Mouse (Mus musculus): ENCODE results near the gene Trim2. TPM values are rescaled to one million over a fixed set of nuclear protein-coding genes. Genes with fewer than 3 reads are reported as not detected.
A peak's percentile ranks its signal among the peaks of the same experiment; 100 is the strongest.

Trim2 gene
- total and polyA plus RNA-seq, 3 experiments: 2.4 to 3.3 (median 2.5) TPM

DNA sequence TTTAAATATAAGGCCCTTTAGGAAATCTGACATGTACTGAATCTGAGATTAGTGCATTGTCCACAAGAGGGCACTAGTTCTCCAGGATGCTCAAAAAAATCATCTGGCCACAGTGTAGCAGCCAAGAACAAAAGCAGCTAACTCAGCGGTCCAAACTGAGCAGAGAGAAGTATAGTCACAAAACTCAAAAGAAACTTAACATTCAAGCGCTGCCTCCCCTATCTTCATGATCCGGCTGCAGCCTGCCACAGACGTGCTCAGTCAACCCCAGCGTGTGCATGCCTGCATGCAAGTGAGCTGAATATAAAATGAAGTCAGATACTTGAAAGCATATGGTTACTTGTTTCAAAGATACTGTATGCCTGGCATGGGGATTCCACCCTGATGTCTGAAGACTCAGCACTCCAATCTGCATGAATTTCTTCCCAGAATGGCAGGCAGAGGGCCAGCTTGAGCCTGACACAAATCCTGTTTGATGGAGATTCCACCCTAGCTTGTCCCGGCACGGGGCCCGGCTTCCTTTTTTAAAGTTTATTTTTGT is 8.0 kb upstream of the Trim2 start:
- dilution Hi-C loops (cut with MboI; ENCODE audit: extremely low pct_ligation_motif_present, extremely low pct_unique_long_range_greater_than_20kb, low sequenced_read_pairs): no loop called here
- peaks cover 0 to 4% of the 10 kb centered on the region in 2 experiments for H3K36me3 ChIP-seq (replicated peaks in 1 of 2; ENCODE audit: control insufficient read depth in 1 of 2, insufficient read depth in 1 of 2, low read length in 1 of 2)
- no peak overlapping the region for H3K4me3 ChIP-seq (replicated peaks in 1 of 3; ENCODE audit: low read depth in 2 of 3, low read length in 2 of 3, poor library complexity in 1 of 3)
- no peaks in the 10 kb centered on the region for H3K9me3 ChIP-seq (replicated peaks; ENCODE audit: low read length)
- H3K27me3 ChIP-seq (replicated peaks): no peaks in the 10 kb centered on the region
- DNase-seq (ENCODE audit: extremely low read depth): peak; percentile 88
- H3K4me1 ChIP-seq (ENCODE audit: control insufficient read depth in 1 of 2, insufficient read depth in 2 of 2): peaks cover 11 to 19% of the 10 kb centered on the region in 2 experiments; a peak in 3 of 4 replicates
- TF ChIP-seq SMC3 (IDR thresholded peaks at IDR 0.05; ENCODE audit: low read depth, low read length): peak; percentile 91
- no peak for TF ChIP-seq JUND (conservative IDR thresholded peaks at IDR 0.05; ENCODE audit: low read depth, low read length)
- TF ChIP-seq MAZ (IDR thresholded peaks at IDR 0.05; ENCODE audit: low read depth, low read length): no peak
- TF ChIP-seq ZMIZ1 (IDR thresholded peaks at IDR 0.05; ENCODE audit: low read depth, low read length): no peak
- TF ChIP-seq HCFC1 (IDR thresholded peaks at IDR 0.05; ENCODE audit: low read depth, low read length): no peak
- TF ChIP-seq BHLHE40 (IDR thresholded peaks at IDR 0.05; ENCODE audit: low read depth, low read length): 0 out of 2 replicates have a peak, but pooled peaks have one; percentile 6
- TF ChIP-seq ZC3H11A (IDR thresholded peaks at IDR 0.05; ENCODE audit: low read depth, low read length): peak; percentile 45; the same call in 1 of the 2 replicates
- TF ChIP-seq RAD21 (IDR thresholded peaks at IDR 0.05; ENCODE audit: low read depth, low read length): peak; percentile 94
- TF ChIP-seq MAFK (IDR thresholded peaks at IDR 0.05; ENCODE audit: insufficient replicate concordance, low read length): peak; percentile 68; the same call in 1 of the 2 replicates
- TF ChIP-seq ZNF384 (IDR thresholded peaks at IDR 0.05; ENCODE audit: low read depth, low read length): peak; percentile 61
- TF ChIP-seq MYC (IDR thresholded peaks at IDR 0.05; ENCODE audit: low read depth, low read length): 0 out of 2 replicates have a peak, but pooled peaks have one; percentile 46
- TF ChIP-seq UBTF (IDR thresholded peaks at IDR 0.05; ENCODE audit: low read depth, low read length): no peak
- TF ChIP-seq CTCF (conservative IDR thresholded peaks at IDR 0.05 in 1 of 2, IDR thresholded peaks at IDR 0.05 in 1 of 2; ENCODE audit: low read depth in 2 of 2, low read length in 2 of 2): peak; percentile 43 to 94; a peak in 3 of 4 replicates
- peak overlapping the region; percentile 67 for H3K4me2 ChIP-seq (ENCODE audit: insufficient read depth, low read depth, poor library complexity, severe bottlenecking)
- no peak overlapping the region for H3K27ac ChIP-seq (ENCODE audit: insufficient read depth, low read depth)
- H3K9ac ChIP-seq (ENCODE audit: insufficient read depth, low read depth): no peak overlapping the region
- in situ Hi-C loops (cut with MboI; ENCODE audit: low pct_ligation_motif_present, low pct_unique_long_range_greater_than_20kb, low sequenced_read_pairs): loop anchor here (5.0 to 25.0 kb wide), 3 partner anchors 142 to 400 kb away; partner anchors contain the start of gene Gm6525
- H3K79me2 ChIP-seq (replicated peaks; ENCODE audit: control insufficient read depth, extremely low read depth, insufficient read depth, poor library complexity, severe bottlenecking): no peaks in the 10 kb centered on the region

DNA sequence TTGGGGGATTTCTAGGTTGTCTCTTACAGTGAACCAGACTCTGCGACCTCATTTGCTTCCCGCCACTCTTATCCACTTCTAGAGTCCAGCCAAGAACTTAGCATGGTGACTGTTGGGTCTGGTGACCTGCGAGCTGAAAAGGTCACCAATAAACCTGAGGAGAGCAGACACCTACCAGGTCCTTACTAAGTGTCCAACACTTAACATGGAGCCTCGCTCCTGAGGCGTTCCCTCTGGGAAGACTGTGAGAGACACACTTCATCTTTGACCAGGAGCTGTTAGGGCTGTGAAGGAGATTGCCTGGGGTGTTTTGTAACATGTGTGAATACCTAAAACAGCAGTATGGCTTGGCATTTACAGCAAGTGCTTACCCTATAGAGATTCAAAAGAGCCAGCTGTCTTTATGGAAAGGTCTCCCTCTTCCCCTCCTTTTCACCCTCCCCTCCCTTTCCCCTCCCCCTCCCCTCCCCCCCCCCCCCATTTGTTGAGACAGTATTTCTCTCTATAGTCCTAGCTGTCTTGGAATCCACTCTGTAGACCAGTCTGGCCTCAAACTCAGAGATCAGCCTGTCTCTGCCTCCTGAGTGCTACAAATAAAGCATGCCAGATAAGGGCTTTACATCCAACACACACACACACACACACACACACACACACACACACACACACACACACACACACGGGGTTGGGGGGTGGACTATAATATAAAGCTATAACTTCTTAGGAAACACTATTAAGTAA is 7.3 kb upstream of the Trim2 start:
- Histone ChIP-seq H3K79me2 (replicated peaks; ENCODE audit: control insufficient read depth, extremely low read depth, insufficient read depth, poor library complexity, severe bottlenecking) (no peaks in the 10 kb centered on the region), H3K27me3 (replicated peaks) (no peaks in the 10 kb centered on the region), H3K9ac (ENCODE audit: insufficient read depth, low read depth) (peak overlapping the region; percentile 64; the same call in 1 of the 2 replicates), H3K27ac (ENCODE audit: insufficient read depth, low read depth) (peak overlapping the region; percentile 8; the same call in 1 of the 2 replicates), H3K9me3 (replicated peaks; ENCODE audit: low read length) (no peaks in the 10 kb centered on the region), H3K4me3 (replicated peaks in 1 of 3; ENCODE audit: low read depth in 2 of 3, low read length in 2 of 3, poor library complexity in 1 of 3) (no peak overlapping the region), H3K4me2 (ENCODE audit: insufficient read depth, low read depth, poor library complexity, severe bottlenecking) (no peak overlapping the region), H3K36me3 (replicated peaks in 1 of 2; ENCODE audit: control insufficient read depth in 1 of 2, insufficient read depth in 1 of 2, low read length in 1 of 2) (no peaks in the 10 kb centered on the region), H3K4me1 (ENCODE audit: control insufficient read depth in 1 of 2, insufficient read depth in 2 of 2) (peaks cover 11 to 19% of the 10 kb centered on the region in 2 experiments; a peak in 3 of 4 replicates)
- in situ Hi-C loops (cut with MboI; ENCODE audit: low pct_ligation_motif_present, low pct_unique_long_range_greater_than_20kb, low sequenced_read_pairs): loop anchor here (5.0 to 25.0 kb wide), 3 partner anchors 142 to 399 kb away; partner anchors contain the start of gene Gm6525
- DNase-seq (ENCODE audit: extremely low read depth): no peak
- dilution Hi-C loops (cut with MboI; ENCODE audit: extremely low pct_ligation_motif_present, extremely low pct_unique_long_range_greater_than_20kb, low sequenced_read_pairs): no loop called here
- no peak for TF ChIP-seq CHD2 (IDR thresholded peaks at IDR 0.05; ENCODE audit: low read length)
- no peak for TF ChIP-seq MXI1 (IDR thresholded peaks at IDR 0.05; ENCODE audit: low read depth, low read length)
- TF ChIP-seq EP300 (IDR thresholded peaks at IDR 0.05; ENCODE audit: low read length): no peak
- no peak for TF ChIP-seq TBP (conservative IDR thresholded peaks at IDR 0.05; ENCODE audit: low read depth, low read length)
- no peak for TF ChIP-seq ETS1 (conservative IDR thresholded peaks at IDR 0.05; ENCODE audit: low read depth, low read length)
- no peak for TF ChIP-seq ZMIZ1 (IDR thresholded peaks at IDR 0.05; ENCODE audit: low read depth, low read length)
- no peak for TF ChIP-seq ZNF384 (IDR thresholded peaks at IDR 0.05; ENCODE audit: low read depth, low read length)
- no peak for TF ChIP-seq GABPA (IDR thresholded peaks at IDR 0.05; ENCODE audit: insufficient replicate concordance, low read depth, low read length)
- TF ChIP-seq ELF1 (IDR thresholded peaks at IDR 0.05; ENCODE audit: low read depth, low read length): no peak
- TF ChIP-seq USF1 (IDR thresholded peaks at IDR 0.05; ENCODE audit: low read depth, low read length): no peak
- no peak for TF ChIP-seq POLR2AphosphoS2 (IDR thresholded peaks at IDR 0.05; ENCODE audit: low read depth, low read length)
- no peak for TF ChIP-seq SMC3 (IDR thresholded peaks at IDR 0.05; ENCODE audit: low read depth, low read length)
- no peak for TF ChIP-seq CTCF (conservative IDR thresholded peaks at IDR 0.05 in 1 of 2, IDR thresholded peaks at IDR 0.05 in 1 of 2; ENCODE audit: low read depth in 2 of 2, low read length in 2 of 2)

All from CH12.LX (cell line).